8 mouse cellular contexts compared by ENCODE assay signal in the genomic region with DNA sequence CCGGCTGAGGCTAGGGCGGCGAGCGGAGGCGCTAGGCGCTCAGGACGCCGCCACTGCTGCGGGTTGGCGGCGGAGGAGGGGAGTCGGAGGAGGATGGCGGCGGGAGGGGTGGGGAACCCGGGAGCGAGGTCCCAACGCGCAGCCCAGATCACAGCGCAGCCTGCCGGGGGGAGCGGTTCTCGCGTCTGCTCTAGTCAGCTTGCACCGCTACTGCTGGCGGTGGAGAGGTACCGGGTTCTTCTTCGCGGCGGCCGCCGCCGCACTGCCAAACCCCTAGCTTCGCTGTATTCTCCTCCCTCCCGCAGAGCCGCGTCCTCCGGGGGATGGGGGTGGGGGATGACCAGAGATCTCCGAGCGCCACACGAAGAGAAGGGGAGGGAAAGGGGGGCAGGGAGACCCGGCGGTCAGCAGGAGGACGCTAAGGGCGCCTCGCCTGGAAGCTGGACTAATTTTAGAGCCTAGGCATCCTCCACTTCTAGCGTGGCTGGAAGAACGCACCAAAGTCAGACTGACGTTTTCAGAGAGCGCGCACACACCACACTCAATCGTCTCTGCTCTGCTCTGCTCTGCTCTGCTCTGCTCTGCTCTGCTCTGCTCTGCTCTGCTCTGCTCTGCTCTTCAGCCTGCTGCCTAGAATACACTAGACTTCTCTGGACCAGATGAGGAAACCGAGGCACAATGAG. TPM values are rescaled to one million over a fixed set of nuclear protein-coding genes. Genes with fewer than 3 reads are reported as not detected.
A peak's percentile ranks its signal among the peaks of the same experiment; 100 is the strongest.
DNase-seq lines count a peak whose midpoint lies in the region; ATAC-seq and TF ChIP-seq lines count a peak whose summit lies in the region.

No protein-coding gene starts in this region.

- peak overlapping the region; percentile 92 for H3K4me2 ChIP-seq in embryonic facial prominence, embryonic 14.5 days (ENCODE audit: low read depth, low read length)
- H3K4me2 ChIP-seq in heart, postnatal 0 days (ENCODE audit: low read depth, low read length): peak overlapping the region; percentile 98
- peak overlapping the region; percentile 68 for H3K4me2 ChIP-seq in lung, postnatal 0 days (replicated peaks; ENCODE audit: low read depth, low read length)

- peak overlapping the region; percentile 80 for H3K27ac ChIP-seq in embryonic facial prominence, embryonic 14.5 days (replicated peaks; ENCODE audit: low read depth, low read length)
- H3K27ac ChIP-seq in heart, postnatal 0 days (ENCODE audit: low read depth): 0 out of 2 replicates have a peak overlapping the region, but pooled peaks have one; percentile 9
- H3K27ac ChIP-seq in lung, postnatal 0 days (ENCODE audit: low read length): no peak overlapping the region

- peak; percentile 30 for DNase-seq in urinary bladder, adult 2 months (ENCODE audit: low spot score)
- no peak for DNase-seq in urinary bladder, postnatal 10 days (ENCODE audit: low spot score)
- DNase-seq in embryonic facial prominence, embryonic 14.5 days (ENCODE audit: low spot score): peak; percentile 87
- DNase-seq in heart, postnatal 0 days (ENCODE audit: low spot score): peak; percentile 53
- DNase-seq in layer of hippocampus, postnatal 36 days: peak; percentile 73 to 84
- DNase-seq in lung, postnatal 0 days (ENCODE audit: low spot score): peak; percentile 40
- peak; percentile 80 for DNase-seq in right cerebral cortex, adult 18-20 months
- DNase-seq in spleen, postnatal 36 days (ENCODE audit: low spot score in 2 of 2): no peak

- no peak; the same call in 1 of the 2 replicates for TF ChIP-seq CTCF in heart, postnatal 0 days (IDR thresholded peaks at IDR 0.05; ENCODE audit: low read depth)
- peak; percentile 36 for TF ChIP-seq CTCF in lung, postnatal 0 days (IDR thresholded peaks at IDR 0.05)

- H3K4me1 ChIP-seq in embryonic facial prominence, embryonic 14.5 days (ENCODE audit: control insufficient read depth, insufficient read depth, low read length): peaks cover 7% of the 10 kb centered on the region; the same call in 1 of the 2 replicates
- H3K4me1 ChIP-seq in heart, postnatal 0 days (ENCODE audit: control insufficient read depth, insufficient read depth): peaks cover 3% of the 10 kb centered on the region; the same call in 1 of the 2 replicates
- H3K4me1 ChIP-seq in lung, postnatal 0 days (ENCODE audit: insufficient read depth, low read depth, low read length): peaks cover 6% of the 10 kb centered on the region; the same call in 1 of the 2 replicates

- peaks cover 13% of the 10 kb centered on the region for H3K27me3 ChIP-seq in embryonic facial prominence, embryonic 14.5 days (replicated peaks; ENCODE audit: control insufficient read depth, insufficient read depth, low read length)
- peaks cover 23% of the 10 kb centered on the region for H3K27me3 ChIP-seq in heart, postnatal 0 days (ENCODE audit: control insufficient read depth, insufficient read depth, low read length)
- H3K27me3 ChIP-seq in lung, postnatal 0 days (replicated peaks; ENCODE audit: insufficient read depth, low read length): peaks cover 23% of the 10 kb centered on the region

- TF ChIP-seq EP300 in heart, postnatal 0 days (IDR thresholded peaks at IDR 0.05; ENCODE audit: low read depth): no peak
- TF ChIP-seq EP300 in lung, postnatal 0 days (IDR thresholded peaks at IDR 0.05): no peak

- H3K36me3 ChIP-seq in embryonic facial prominence, embryonic 14.5 days (ENCODE audit: control insufficient read depth, insufficient read depth, low read length): no peaks in the 10 kb centered on the region
- no peaks in the 10 kb centered on the region for H3K36me3 ChIP-seq in heart, postnatal 0 days (replicated peaks; ENCODE audit: control insufficient read depth, insufficient read depth, low read length)
- no peaks in the 10 kb centered on the region for H3K36me3 ChIP-seq in lung, postnatal 0 days (ENCODE audit: insufficient read depth, low read length)

- peak overlapping the region; percentile 71 for H3K9ac ChIP-seq in embryonic facial prominence, embryonic 14.5 days (ENCODE audit: low read depth, low read length)
- H3K9ac ChIP-seq in heart, postnatal 0 days (replicated peaks; ENCODE audit: low read depth, low read length): peak overlapping the region; percentile 27; the same call in 1 of the 2 replicates
- H3K9ac ChIP-seq in lung, postnatal 0 days (replicated peaks; ENCODE audit: low read depth): no peak overlapping the region

- peak overlapping the region; percentile 63 for H3K4me3 ChIP-seq in embryonic facial prominence, embryonic 14.5 days (ENCODE audit: low read depth, low read length)
- H3K4me3 ChIP-seq in heart, postnatal 0 days (ENCODE audit: low read depth, low read length): peak overlapping the region; percentile 63
- H3K4me3 ChIP-seq in lung, postnatal 0 days (ENCODE audit: low read depth, low read length): peak overlapping the region; percentile 38

- under 1% methylated on average over 23 of the region's 52 CpGs for WGBS in embryonic facial prominence, embryonic 14.5 days
- WGBS in heart, postnatal 0 days: 1% methylated on average over 51 of the region's 52 CpGs
- WGBS in lung, postnatal 0 days: under 1% methylated on average over 37 of the region's 52 CpGs

- ATAC-seq in embryonic facial prominence, embryonic 14.5 days (ENCODE audit: low read depth): peak; percentile 88
- ATAC-seq in heart, postnatal 0 days (ENCODE audit: insufficient read depth, low read depth): peak; percentile 77
- ATAC-seq in lung, postnatal 0 days: peak; percentile 70

- no peaks in the 10 kb centered on the region for H3K9me3 ChIP-seq in embryonic facial prominence, embryonic 14.5 days (ENCODE audit: control insufficient read depth, low read length)
- H3K9me3 ChIP-seq in heart, postnatal 0 days (replicated peaks; ENCODE audit: control insufficient read depth, low read length): no peaks in the 10 kb centered on the region
- no peaks in the 10 kb centered on the region for H3K9me3 ChIP-seq in lung, postnatal 0 days (ENCODE audit: low read length)

RNA-seq across cellular contexts. Expression of a gene that starts 1.0 kb away (rescaled TPM):
- 1.5 and 1.9 TPM in 2 replicates for polyA plus RNA-seq in urinary bladder, adult 2 months (2012; rRNA removed)
- 5.4 and 5.6 TPM in 2 replicates for polyA plus RNA-seq in embryonic facial prominence, embryonic 14.5 days (2014; fragmentation: Nextera tagmentation; extraction: Ambion mirVana)
- total RNA-seq in heart, postnatal 0 days (2014; rRNA removed; ENCODE audit: low replicate concordance): 2.0 and 2.4 TPM in 2 replicates
- 0.19 and 0.29 TPM in 2 replicates for polyA plus RNA-seq in heart, postnatal 0 days (2015; fragmentation: Nextera tagmentation; extraction: Ambion mirVana)
- 10 to 100 TPM; 35.3 to 40.1 TPM for total RNA-seq in layer of hippocampus, postnatal 36 days (2021)
- polyA plus RNA-seq in lung, postnatal 0 days (2015; fragmentation: Nextera tagmentation; extraction: Ambion mirVana): 0.77 and 0.78 TPM in 2 replicates

Comparison
In these comparisons a context has a peak if more than half of its experiments do, and no peak if none do; other contexts are left out.
1. DNase-seq: peak in urinary bladder, adult 2 months (single experiment), embryonic facial prominence, embryonic 14.5 days (single experiment), heart, postnatal 0 days (single experiment), layer of hippocampus, postnatal 36 days (2 of 2), lung, postnatal 0 days (single experiment) and right cerebral cortex, adult 18-20 months (single experiment); none in urinary bladder, postnatal 10 days (single experiment) and spleen, postnatal 36 days (0 of 2).
2. Peak in every context shown above with its lines, with median percentiles within 50 percentile points of each other: ATAC-seq, H3K4me2 ChIP-seq and H3K4me3 ChIP-seq.